Mouse (Mus musculus) C2C12 (cell line): ENCODE measurements at regions not wholly inside any gene's neighbourhood (a gene's known extent, or its start where the extent isn't known, plus 50 kb on each side); places are given as distances from the start of the nearest gene placed in this dataset.

Experiments
- CTCF ChIP-seq: IDR thresholded peaks from one replicate; pipeline ENCODE4 v1.5.1; 2011; ENCODE audit not compliant: control insufficient read depth, insufficient read depth, insufficient read length
- USF1 ChIP-seq: IDR thresholded peaks from one replicate; pipeline ENCODE4 v1.6.1; 2011; ENCODE audit warnings: low read depth, mild to moderate bottlenecking, control low read depth, moderate library complexity

- no peak for TF ChIP-seq CTCF
- TF ChIP-seq USF1: no peak
These were observed 344.2 kb downstream of the Bmper start for GRCm38 (mm10) chr9:23567081-23567480.
